Comparison of ENCODE assay signal across 8 mouse cellular contexts in the genomic region with DNA sequence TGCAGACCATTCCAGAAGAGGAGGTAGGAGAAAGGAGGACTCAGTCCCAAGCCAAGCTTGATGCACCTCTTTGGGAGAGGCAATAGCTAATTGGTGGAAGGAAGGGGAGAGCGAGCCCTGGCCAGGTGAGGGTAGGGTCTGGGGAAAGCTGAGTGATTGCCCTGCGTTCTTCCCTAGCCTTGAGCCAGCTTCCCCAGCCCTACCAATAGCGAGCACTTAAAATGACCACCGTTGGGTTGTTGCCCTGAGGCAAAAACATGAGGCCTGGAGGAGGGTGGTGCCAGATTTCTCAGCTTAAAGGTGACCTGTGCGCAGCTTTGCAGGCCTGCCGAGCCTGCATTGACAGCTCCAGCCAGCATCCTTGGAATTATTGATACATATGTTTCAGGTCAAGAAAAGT.
A peak's percentile ranks its signal among the peaks of the same experiment; 100 is the strongest.
DNase-seq lines count a peak whose midpoint lies in the region; ATAC-seq lines count a peak whose summit lies in the region.
"Had no signal": no experiment of that assay in that cellular context is flagged by ENCODE, and none has a peak within 500 bp of the region (broad histone marks: within the 10 kb centered on the region; RNA-seq: fewer than 3 reads in every experiment).

No protein-coding gene starts in this region.

- H3K9me3 ChIP-seq in kidney, embryonic 16.5 days (ENCODE audit: low read length): no peaks in the 10 kb centered on the region
- no peaks in the 10 kb centered on the region for H3K9me3 ChIP-seq in embryonic facial prominence, embryonic 15.5 days (replicated peaks)
- H3K9me3 ChIP-seq in intestine, embryonic 15.5 days: no peaks in the 10 kb centered on the region
- no peaks in the 10 kb centered on the region for H3K9me3 ChIP-seq in midbrain, embryonic 16.5 days (replicated peaks; ENCODE audit: control insufficient read depth, low read length, poor library complexity, severe bottlenecking)
- H3K9me3 ChIP-seq: G1E had no signal

- WGBS in kidney, embryonic 16.5 days: 41% methylated on average over 6 of the region's 6 CpGs
- WGBS in embryonic facial prominence, embryonic 15.5 days: 50% methylated on average over 6 of the region's 6 CpGs
- 55% methylated on average over 6 of the region's 6 CpGs for WGBS in intestine, embryonic 15.5 days
- 69% methylated on average over 6 of the region's 6 CpGs for WGBS in midbrain, embryonic 16.5 days

- H3K27ac ChIP-seq in kidney, embryonic 16.5 days (ENCODE audit: low read length): no peak overlapping the region
- H3K27ac ChIP-seq in embryonic facial prominence, embryonic 15.5 days (replicated peaks): peak overlapping the region; percentile 92; the same call in 1 of the 2 replicates
- no peak overlapping the region for H3K27ac ChIP-seq in intestine, embryonic 15.5 days
- peak overlapping the region; percentile 56; the same call in 1 of the 2 replicates for H3K27ac ChIP-seq in midbrain, embryonic 16.5 days (ENCODE audit: low read length)

- H3K4me2 ChIP-seq in kidney, embryonic 16.5 days (replicated peaks; ENCODE audit: low read depth, low read length): peak overlapping the region; percentile 59
- H3K4me2 ChIP-seq in embryonic facial prominence, embryonic 15.5 days (replicated peaks): peak overlapping the region; percentile 90
- peak overlapping the region; percentile 83 for H3K4me2 ChIP-seq in intestine, embryonic 15.5 days (replicated peaks)
- peak overlapping the region; percentile 69 for H3K4me2 ChIP-seq in midbrain, embryonic 16.5 days (ENCODE audit: low read length)

- H3K4me3 ChIP-seq in kidney, embryonic 16.5 days (ENCODE audit: low read length): peak overlapping the region; percentile 55; the same call in 1 of the 2 replicates
- H3K4me3 ChIP-seq in embryonic facial prominence, embryonic 15.5 days (replicated peaks): peak overlapping the region; percentile 54; the same call in 1 of the 2 replicates
- 0 out of 2 replicates have a peak overlapping the region, but pooled peaks have one; percentile 44 for H3K4me3 ChIP-seq in intestine, embryonic 15.5 days (replicated peaks)
- H3K4me3 ChIP-seq in midbrain, embryonic 16.5 days (ENCODE audit: low read depth, low read length): no peak overlapping the region

- no peak for ATAC-seq in kidney, embryonic 16.5 days (ENCODE audit: low FRiP score, low TSS enrichment)
- no peak for ATAC-seq in embryonic facial prominence, embryonic 15.5 days (ENCODE audit: insufficient number of reproducible peaks, low FRiP score, low TSS enrichment, low read depth)
- no peak for ATAC-seq in intestine, embryonic 15.5 days
- no peak for ATAC-seq in midbrain, embryonic 16.5 days

- peaks cover 47% of the 10 kb centered on the region for H3K36me3 ChIP-seq in kidney, embryonic 16.5 days (ENCODE audit: insufficient read depth, low read length)
- peaks cover 50% of the 10 kb centered on the region for H3K36me3 ChIP-seq in embryonic facial prominence, embryonic 15.5 days
- H3K36me3 ChIP-seq in intestine, embryonic 15.5 days: peaks cover 36% of the 10 kb centered on the region
- peaks cover 27% of the 10 kb centered on the region for H3K36me3 ChIP-seq in midbrain, embryonic 16.5 days (ENCODE audit: control insufficient read depth, insufficient read depth, low read length)
- H3K36me3 ChIP-seq: G1E had no signal

- peaks cover 49% of the 10 kb centered on the region for H3K4me1 ChIP-seq in kidney, embryonic 16.5 days (ENCODE audit: insufficient read depth, low read length)
- H3K4me1 ChIP-seq in embryonic facial prominence, embryonic 15.5 days: peaks cover 52% of the 10 kb centered on the region
- peaks cover 40% of the 10 kb centered on the region for H3K4me1 ChIP-seq in intestine, embryonic 15.5 days (replicated peaks)
- H3K4me1 ChIP-seq in midbrain, embryonic 16.5 days (ENCODE audit: control insufficient read depth, insufficient read depth, low read length): peaks cover 47% of the 10 kb centered on the region

- no peaks in the 10 kb centered on the region for H3K27me3 ChIP-seq in kidney, embryonic 16.5 days (ENCODE audit: insufficient read depth, low read length)
- no peaks in the 10 kb centered on the region for H3K27me3 ChIP-seq in embryonic facial prominence, embryonic 15.5 days
- H3K27me3 ChIP-seq in intestine, embryonic 15.5 days (replicated peaks): no peaks in the 10 kb centered on the region
- no peaks in the 10 kb centered on the region for H3K27me3 ChIP-seq in midbrain, embryonic 16.5 days (ENCODE audit: control insufficient read depth, insufficient read depth, low read depth, low read length)

- no peak for DNase-seq in kidney, adult 11 months
- no peak for DNase-seq in urinary bladder, postnatal 14 days (ENCODE audit: low spot score)
- DNase-seq in ovary, postnatal 36 days (ENCODE audit: low spot score): no peak

- H3K9ac ChIP-seq in kidney, embryonic 16.5 days (replicated peaks; ENCODE audit: low read length): peak overlapping the region; percentile 78; the same call in 1 of the 2 replicates
- H3K9ac ChIP-seq in embryonic facial prominence, embryonic 15.5 days: no peak overlapping the region
- 0 out of 2 replicates have a peak overlapping the region, but pooled peaks have one; percentile 52 for H3K9ac ChIP-seq in intestine, embryonic 15.5 days
- H3K9ac ChIP-seq in midbrain, embryonic 16.5 days (ENCODE audit: low read depth, low read length): peak overlapping the region; percentile 49; the same call in 1 of the 2 replicates

Comparison
In these comparisons a context has a peak if more than half of its experiments do, and no peak if none do; other contexts are left out.
1. H3K27ac ChIP-seq: peak in embryonic facial prominence, embryonic 15.5 days (single experiment) and midbrain, embryonic 16.5 days (single experiment); none in kidney, embryonic 16.5 days (single experiment) and intestine, embryonic 15.5 days (single experiment).
2. Peak in every context shown above with its lines, with median percentiles within 50 percentile points of each other: H3K4me2 ChIP-seq.